Mouse (Mus musculus) cerebellum, postnatal 10 days (tissue): ENCODE data around the gene Klra17.
"Not testable (repeated sequence)": the region's sequence is repeated elsewhere in the genome, so short reads cannot be mapped to it uniquely, and the experiment has no call there.

Experiments
- DNase-seq, 2 experiments: peaks; one replicate each; pipeline ENCODE4 v3.0.0; 2021; ENCODE audit warnings: mixed read lengths in 2 of 2

Gene Klra17

GRCm38 (mm10) chr6:129876549-129876948 lies at the start of gene Klra17:
TSS of gene Klra17 (minus strand) at chr6:129876672.
- DNase-seq = no peak

GRCm38 (mm10) chr6:129917476-129917946 lies 41.0 kb upstream of the Klra17 start, which contains the start of gene Klra5:
TSS of gene Klra5 (minus strand) at chr6:129917650.
- not testable (repeated sequence) for DNase-seq

- DNase-seq = no peak
These were observed 40.5 kb upstream of the Klra17 start for GRCm38 (mm10) chr6:129916996-129917395.

GRCm38 (mm10) chr6:129882525-129882924 lies 6.1 kb upstream of the Klra17 start:
- no peak for DNase-seq

GRCm38 (mm10) chr6:129862349-129862748 lies 14.1 kb downstream of the Klra17 start, which contains the start of gene Gm17631:
TSS of gene Gm17631 (plus strand) at chr6:129862649.
- not testable (repeated sequence) for DNase-seq

- no peak for DNase-seq
These were observed 50.9 kb downstream of the Klra17 start for GRCm38 (mm10) chr6:129825559-129825958.

GRCm38 (mm10) chr6:129824004-129824403 lies 52.5 kb downstream of the Klra17 start:
- DNase-seq = no peak

GRCm38 (mm10) chr6:129817731-129818130 lies 58.7 kb downstream of the Klra17 start:
- DNase-seq = no peak

- not testable (repeated sequence) for DNase-seq
These were observed 92.3 kb downstream of the Klra17 start, which contains the start of gene Gm156 for GRCm38 (mm10) chr6:129784170-129784569. TSS of gene Gm156 (minus strand) at chr6:129784270.
